Mouse (Mus musculus) limb, embryonic 15.5 days (tissue): ENCODE measurements around the gene Per3. TPM values are rescaled to one million over a fixed set of nuclear protein-coding genes. Genes with fewer than 3 reads are reported as not detected.
"Not testable (repeated sequence)": the region's sequence is repeated elsewhere in the genome, so short reads cannot be mapped to it uniquely, and the experiment has no call there.

Source experiments
- ATAC-seq: fragments of 200-750 bp; cut with Nextera tagmentation; 2 replicates; pipeline ENCODE4 v1.8.0; 2017; ENCODE audit warnings: low read depth, moderate TSS enrichment; ENCODE audit not compliant: insufficient number of reproducible peaks, low FRiP score, low TSS enrichment
- H3K27ac ChIP-seq: fragments of 300-500 bp; sonication (generic); 2 replicates; pipeline ENCODE4 v1.5.1; 2015; ENCODE audit warnings: moderate library complexity, mild to moderate bottlenecking, inconsistent platforms
- H3K27me3 ChIP-seq: fragments of 300-500 bp; sonication (generic); 2 replicates; pipeline ENCODE4 v1.6.1; 2015; ENCODE audit warnings: inconsistent platforms
- H3K36me3 ChIP-seq: fragments of 300-500 bp; sonication (generic); 2 replicates; pipeline ENCODE4 v1.6.1; 2015; ENCODE audit warnings: inconsistent platforms
- H3K4me1 ChIP-seq: fragments of 300-500 bp; sonication (generic); 2 replicates; pipeline ENCODE4 v1.6.1; 2015; ENCODE audit warnings: inconsistent platforms
- H3K4me2 ChIP-seq: fragments of 300-500 bp; sonication (generic); 2 replicates; pipeline ENCODE4 v1.6.1; 2015; ENCODE audit warnings: mild to moderate bottlenecking, inconsistent platforms
- H3K4me3 ChIP-seq: fragments of 300-500 bp; sonication (generic); 2 replicates; pipeline ENCODE4 v1.5.1; 2015; ENCODE audit warnings: mild to moderate bottlenecking, inconsistent platforms
- H3K9ac ChIP-seq: fragments of 300-500 bp; sonication (generic); 2 replicates; pipeline ENCODE4 v1.6.1; 2015; ENCODE audit warnings: inconsistent platforms
- H3K9me3 ChIP-seq: fragments of 300-500 bp; sonication (generic); 2 replicates; pipeline ENCODE4 v1.6.1; 2016; ENCODE audit warnings: inconsistent platforms
- WGBS: fragments of 180-500 bp; shearing (Covaris S2); methylation state at CpG from one replicate; pipeline ENCODE4 v1.1.7; 2015; 5-methylcytosine and 5-hydroxymethylcytosine counted together
- polyA plus RNA-seq: library from polyadenylated mRNA; unstranded; fragments of >200 nt; fragmentation: Nextera tagmentation; extraction: Ambion mirVana; gene quantifications from 2 replicates; pipeline ENCODE4 v1.2.1, GENCODE M21; 2015

Gene Per3
- polyA plus RNA-seq, 1 experiment from 2014 or later: 4.7 TPM

- Histone ChIP-seq H3K4me2 (peak overlapping the region; percentile 63), H3K27me3 (no peaks in the 10 kb centered on the region), H3K4me3 (peak overlapping the region; percentile 95), H3K9me3 (no peaks in the 10 kb centered on the region; the same call in 1 of the 2 replicates), H3K4me1 (peaks cover 8% of the 10 kb centered on the region; the same call in 1 of the 2 replicates), H3K9ac (no peak overlapping the region), H3K36me3 (peaks cover 12% of the 10 kb centered on the region; the same call in 1 of the 2 replicates), H3K27ac (peak overlapping the region; percentile 96)
- no peak for ATAC-seq
- WGBS: 76% methylated on average over 4 of the region's 4 CpGs
These were observed 14.2 kb upstream of the Per3 start for GRCm38 (mm10) chr4:151058634-151059033.

GRCm38 (mm10) chr4:151057347-151058321 is 13.2 kb upstream of the Per3 start, which contains the start of gene Vamp3:
Vamp3 (minus strand) TSS chr4:151057963.
- no peaks in the 10 kb centered on the region; the same call in 1 of the 2 replicates for H3K9me3 ChIP-seq
- peak within 1 kb of the TSS; percentile 63 for H3K4me2 ChIP-seq
- peaks cover 17% of the 10 kb centered on the region for H3K36me3 ChIP-seq
- H3K9ac ChIP-seq: peak within 1 kb of the TSS; percentile 97
- peak; percentile 99 for ATAC-seq
- peak within 1 kb of the TSS; percentile 96 for H3K27ac ChIP-seq
- H3K27me3 ChIP-seq: no peaks in the 10 kb centered on the region
- H3K4me3 ChIP-seq: peak within 1 kb of the TSS; percentile 95
- H3K4me1 ChIP-seq: peaks cover 8% of the 10 kb centered on the region; the same call in 1 of the 2 replicates
- WGBS: under 1% methylated on average over 114 of the region's 114 CpGs

- no peak overlapping the region for H3K4me3 ChIP-seq
- H3K9me3 ChIP-seq: no peaks in the 10 kb centered on the region
- H3K36me3 ChIP-seq: peaks cover 60% of the 10 kb centered on the region
- ATAC-seq: no peak
- no peak overlapping the region for H3K27ac ChIP-seq
- no peak overlapping the region for H3K4me2 ChIP-seq
- H3K4me1 ChIP-seq: peaks cover 1% of the 10 kb centered on the region; the same call in 1 of the 2 replicates
- 85% methylated on average over 1 of the region's 1 CpGs for WGBS
- H3K27me3 ChIP-seq: no peaks in the 10 kb centered on the region
- no peak overlapping the region for H3K9ac ChIP-seq
These were observed 6.7 kb upstream of the Per3 start for GRCm38 (mm10) chr4:151051162-151051561.

GRCm38 (mm10) chr4:151046524-151046923 is 2.1 kb upstream of the Per3 start:
- ATAC-seq: no peak
- Histone ChIP-seq H3K27ac (no peak overlapping the region), H3K36me3 (peaks cover 41% of the 10 kb centered on the region), H3K4me3 (no peak overlapping the region), H3K9ac (no peak overlapping the region), H3K27me3 (no peaks in the 10 kb centered on the region), H3K9me3 (no peaks in the 10 kb centered on the region), H3K4me1 (peaks cover 17% of the 10 kb centered on the region), H3K4me2 (no peak overlapping the region)
- WGBS: 89% methylated on average over 3 of the region's 3 CpGs

- peak overlapping the region; percentile 98 for H3K4me2 ChIP-seq
- peaks cover 30% of the 10 kb centered on the region for H3K36me3 ChIP-seq
- no peaks in the 10 kb centered on the region for H3K9me3 ChIP-seq
- peak overlapping the region; percentile 38; the same call in 1 of the 2 replicates for H3K27ac ChIP-seq
- no peaks in the 10 kb centered on the region for H3K27me3 ChIP-seq
- H3K4me3 ChIP-seq: peak overlapping the region; percentile 66
- peaks cover 17% of the 10 kb centered on the region for H3K4me1 ChIP-seq
- 0 out of 2 replicates have a peak overlapping the region, but pooled peaks have one; percentile 26 for H3K9ac ChIP-seq
- ATAC-seq: no peak
- WGBS: 4% methylated on average over 21 of the region's 21 CpGs
These were observed 592 bp upstream of the Per3 start for GRCm38 (mm10) chr4:151044944-151045570.

GRCm38 (mm10) chr4:151043281-151043680 is 1.2 kb downstream of the Per3 start:
- no peaks in the 10 kb centered on the region for H3K27me3 ChIP-seq
- H3K9ac ChIP-seq: peak overlapping the region; percentile 58; the same call in 1 of the 2 replicates
- 37% methylated on average over 5 of the region's 5 CpGs for WGBS
- H3K36me3 ChIP-seq: peaks cover 15% of the 10 kb centered on the region
- H3K4me3 ChIP-seq: peak overlapping the region; percentile 66
- no peak overlapping the region for H3K27ac ChIP-seq
- peaks cover 17% of the 10 kb centered on the region for H3K4me1 ChIP-seq
- H3K9me3 ChIP-seq: no peaks in the 10 kb centered on the region
- H3K4me2 ChIP-seq: peak overlapping the region; percentile 98
- no peak for ATAC-seq

GRCm38 (mm10) chr4:151041506-151041905 is 3.0 kb downstream of the Per3 start:
- no peaks in the 10 kb centered on the region for H3K9me3 ChIP-seq
- H3K27me3 ChIP-seq: no peaks in the 10 kb centered on the region
- H3K4me2 ChIP-seq: no peak overlapping the region
- H3K4me3 ChIP-seq: no peak overlapping the region
- no peak overlapping the region for H3K9ac ChIP-seq
- H3K4me1 ChIP-seq: peaks cover 17% of the 10 kb centered on the region
- peaks cover 1% of the 10 kb centered on the region for H3K36me3 ChIP-seq
- 72% methylated on average over 5 of the region's 5 CpGs for WGBS
- no peak for ATAC-seq
- no peak overlapping the region for H3K27ac ChIP-seq

- Histone ChIP-seq H3K9ac (no peak overlapping the region), H3K4me1 (no peaks in the 10 kb centered on the region), H3K9me3 (no peaks in the 10 kb centered on the region), H3K4me2 (no peak overlapping the region), H3K27ac (no peak overlapping the region), H3K27me3 (no peaks in the 10 kb centered on the region), H3K36me3 (no peaks in the 10 kb centered on the region), H3K4me3 (no peak overlapping the region)
- 88% methylated on average over 11 of the region's 11 CpGs for WGBS
- ATAC-seq: no peak
These were observed 6.7 kb downstream of the Per3 start for GRCm38 (mm10) chr4:151037800-151038199.

GRCm38 (mm10) chr4:151036521-151036920 is 7.9 kb downstream of the Per3 start:
- WGBS: 90% methylated on average over 7 of the region's 7 CpGs
- Histone ChIP-seq H3K27ac (no peak overlapping the region), H3K4me1 (no peaks in the 10 kb centered on the region), H3K9ac (no peak overlapping the region), H3K4me3 (no peak overlapping the region), H3K36me3 (no peaks in the 10 kb centered on the region), H3K9me3 (no peaks in the 10 kb centered on the region), H3K27me3 (no peaks in the 10 kb centered on the region), H3K4me2 (no peak overlapping the region)
- no peak for ATAC-seq

- ATAC-seq: no peak
- H3K9ac ChIP-seq: no peak overlapping the region
- no peaks in the 10 kb centered on the region for H3K27me3 ChIP-seq
- no peak overlapping the region for H3K4me2 ChIP-seq
- H3K27ac ChIP-seq: no peak overlapping the region
- H3K4me1 ChIP-seq: no peaks in the 10 kb centered on the region
- peaks cover 11% of the 10 kb centered on the region; the same call in 1 of the 2 replicates for H3K36me3 ChIP-seq
- H3K9me3 ChIP-seq: no peaks in the 10 kb centered on the region
- H3K4me3 ChIP-seq: no peak overlapping the region
- WGBS: 46% methylated on average over 6 of the region's 6 CpGs
These were observed 17.5 kb downstream of the Per3 start for GRCm38 (mm10) chr4:151027001-151027400.

- H3K4me1 ChIP-seq: no peaks in the 10 kb centered on the region
- H3K9ac ChIP-seq: no peak overlapping the region
- WGBS: 87% methylated on average over 9 of the region's 9 CpGs
- H3K9me3 ChIP-seq: no peaks in the 10 kb centered on the region
- no peaks in the 10 kb centered on the region for H3K27me3 ChIP-seq
- H3K4me3 ChIP-seq: no peak overlapping the region
- H3K4me2 ChIP-seq: no peak overlapping the region
- H3K27ac ChIP-seq: no peak overlapping the region
- ATAC-seq: no peak
- H3K36me3 ChIP-seq: peaks cover 21% of the 10 kb centered on the region; the same call in 1 of the 2 replicates
These were observed 20.3 kb downstream of the Per3 start for GRCm38 (mm10) chr4:151024152-151024551.

- not testable (repeated sequence) for H3K9ac ChIP-seq, H3K27me3 ChIP-seq, H3K4me1 ChIP-seq, H3K4me2 ChIP-seq, H3K4me3 ChIP-seq, H3K9me3 ChIP-seq, H3K27ac ChIP-seq, ATAC-seq
- 89% methylated on average over 1 of the region's 1 CpGs for WGBS
- peaks cover 40% of the 10 kb centered on the region for H3K36me3 ChIP-seq
These were observed 27.1 kb downstream of the Per3 start for GRCm38 (mm10) chr4:151017356-151017755.
